Mouse (Mus musculus) hindbrain, embryonic 15.5 days (tissue): Measurements from ENCODE around the gene Tmem198. TPM values are rescaled to one million over a fixed set of nuclear protein-coding genes. Genes with fewer than 3 reads are reported as not detected.

Source experiments
- ATAC-seq: fragments of 200-750 bp; cut with Nextera tagmentation; 2 replicates; pipeline ENCODE4 v1.8.0; 2017; ENCODE audit warnings: low read depth, moderate number of reproducible peaks, moderate TSS enrichment; ENCODE audit not compliant: low FRiP score
- H3K27ac ChIP-seq: fragments of 300-500 bp; sonication (generic); replicated peaks from 2 replicates; pipeline ENCODE4 v1.5.1; 2015; ENCODE audit warnings: mild to moderate bottlenecking, inconsistent platforms
- H3K27me3 ChIP-seq: fragments of 300-500 bp; sonication (generic); 2 replicates; pipeline ENCODE4 v1.6.1; 2015; ENCODE audit warnings: control low read depth, inconsistent platforms
- H3K36me3 ChIP-seq: fragments of 300-500 bp; sonication (generic); 2 replicates; pipeline ENCODE4 v1.6.1; 2015; ENCODE audit warnings: control low read depth, inconsistent platforms
- H3K4me1 ChIP-seq: fragments of 300-500 bp; sonication (generic); replicated peaks from 2 replicates; pipeline ENCODE4 v1.6.1; 2015; ENCODE audit warnings: control low read depth, inconsistent platforms
- H3K4me2 ChIP-seq: fragments of 300-500 bp; sonication (generic); 2 replicates; pipeline ENCODE4 v1.6.1; 2015; ENCODE audit warnings: moderate library complexity, mild to moderate bottlenecking, inconsistent platforms
- H3K4me3 ChIP-seq: fragments of 300-500 bp; sonication (generic); 2 replicates; pipeline ENCODE4 v1.5.1; 2015; ENCODE audit warnings: mild to moderate bottlenecking, inconsistent platforms
- H3K9ac ChIP-seq: fragments of 300-500 bp; sonication (generic); 2 replicates; pipeline ENCODE4 v1.6.1; 2015; ENCODE audit warnings: inconsistent platforms
- H3K9me3 ChIP-seq: fragments of 300-500 bp; sonication (generic); 2 replicates; pipeline ENCODE4 v1.6.1; 2016; ENCODE audit warnings: control low read depth, inconsistent platforms
- WGBS: fragments of 180-500 bp; shearing (Covaris S2); methylation state at CpG from one replicate; pipeline ENCODE4 v1.1.7; 2015; 5-methylcytosine and 5-hydroxymethylcytosine counted together
- polyA plus RNA-seq: library from polyadenylated mRNA; unstranded; fragments of >200 nt; fragmentation: Nextera tagmentation; extraction: Ambion mirVana; gene quantifications from 2 replicates; pipeline ENCODE4 v1.2.1, GENCODE M21; 2015

Tmem198 gene
- polyA plus RNA-seq, 1 experiment from 2014 or later: 49.9 TPM

DNA sequence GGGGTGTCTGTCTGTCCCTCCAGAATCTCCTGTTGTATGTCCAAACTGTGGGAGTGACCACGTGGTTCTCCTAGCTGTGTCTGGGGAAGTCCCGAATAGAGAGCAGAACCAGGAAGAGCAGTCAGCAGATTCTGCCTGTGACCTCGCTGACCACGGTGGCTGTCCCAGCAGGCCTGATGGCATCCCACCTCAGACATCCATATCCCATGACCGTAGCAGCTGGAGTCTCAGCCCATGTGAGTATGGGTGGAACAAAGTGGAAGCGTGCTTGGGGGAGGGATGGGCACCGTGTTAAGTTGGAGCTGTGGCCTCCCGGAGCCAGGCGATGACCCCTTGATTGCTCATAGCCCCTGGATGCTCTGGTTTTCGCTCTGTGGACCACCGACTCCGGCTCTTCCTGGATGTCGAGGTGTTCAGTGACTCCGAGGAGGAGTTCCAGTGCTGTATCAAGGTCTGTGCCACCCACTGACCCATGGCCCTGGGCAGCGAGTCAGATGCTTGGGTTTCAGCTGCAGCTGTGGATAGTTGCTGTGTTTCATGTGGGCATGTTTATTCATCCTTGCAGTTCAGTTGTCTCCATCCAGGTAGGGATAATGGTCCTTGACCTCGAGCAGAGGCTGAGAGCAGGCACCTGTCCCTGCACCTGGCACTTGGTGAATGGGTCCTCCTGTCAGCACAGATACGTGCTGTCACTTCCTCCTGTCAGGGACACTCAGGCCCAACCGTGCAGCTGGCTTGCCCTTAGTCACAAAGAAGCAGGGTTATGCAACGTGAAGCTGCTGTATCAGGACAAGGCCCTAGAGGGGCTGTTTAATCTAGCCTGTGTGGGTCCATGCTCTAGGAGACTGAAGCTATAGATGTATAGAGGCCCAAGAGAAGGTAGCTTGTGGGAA is 53.2 kb downstream of the Tmem198 start:
- Histone ChIP-seq H3K4me3 (no peak overlapping the region), H3K9me3 (no peaks in the 10 kb centered on the region), H3K36me3 (peaks cover 52% of the 10 kb centered on the region), H3K27me3 (no peaks in the 10 kb centered on the region), H3K4me1 (no peaks in the 10 kb centered on the region), H3K9ac (no peak overlapping the region), H3K4me2 (no peak overlapping the region), H3K27ac (no peak overlapping the region)
- WGBS: 92% methylated on average over 19 of the region's 19 CpGs
- ATAC-seq: no peak

DNA sequence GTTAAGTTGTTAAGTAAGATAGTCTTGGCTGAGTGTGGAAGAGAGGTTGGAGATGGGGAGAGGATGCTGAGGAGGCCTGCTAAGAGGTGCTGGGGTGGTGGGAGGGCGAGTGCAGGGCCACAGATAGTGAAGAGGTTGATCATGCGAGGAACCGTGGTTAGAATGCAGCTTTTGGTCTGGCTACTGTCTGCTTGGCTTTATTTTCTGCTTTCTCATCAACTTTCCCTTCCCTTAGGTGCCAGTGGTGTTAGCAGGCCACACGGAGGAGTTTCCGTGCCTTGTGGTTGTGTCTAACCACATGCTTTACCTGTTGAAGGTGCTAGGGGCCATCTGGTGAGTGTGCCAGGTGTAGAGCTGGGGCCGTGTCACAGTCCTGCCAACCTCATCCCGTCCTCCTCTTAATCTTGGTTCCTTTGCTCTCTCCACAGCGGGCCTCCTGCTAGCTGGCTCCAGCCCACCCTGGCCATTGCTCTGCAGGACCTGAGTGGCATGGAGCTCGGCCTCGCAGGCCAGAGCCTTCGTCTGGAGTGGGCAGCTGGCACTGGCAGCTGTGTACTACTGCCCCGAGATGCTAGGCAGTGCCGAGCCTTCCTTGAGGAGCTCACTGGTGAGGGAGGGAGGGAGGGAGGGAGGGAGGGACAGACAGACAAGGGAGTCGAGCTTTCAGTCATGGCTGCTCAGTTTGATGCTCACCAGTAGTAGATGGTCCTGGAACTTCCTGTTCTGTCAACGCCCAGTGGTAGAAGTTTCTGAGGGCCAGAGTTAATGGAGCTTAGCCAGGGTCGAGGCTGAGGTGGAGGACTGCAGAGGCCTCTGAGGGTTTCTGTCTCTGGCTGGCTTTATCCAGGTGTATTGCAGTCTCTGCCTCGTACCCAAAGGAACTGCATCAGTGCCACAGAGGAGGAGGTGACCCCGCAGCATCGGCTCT is 54.3 kb downstream of the Tmem198 start:
- no peaks in the 10 kb centered on the region for H3K27me3 ChIP-seq
- no peak overlapping the region for H3K4me2 ChIP-seq
- WGBS: 90% methylated on average over 19 of the region's 19 CpGs
- ATAC-seq: no peak
- no peak overlapping the region for H3K9ac ChIP-seq
- H3K4me3 ChIP-seq: no peak overlapping the region
- H3K36me3 ChIP-seq: peaks cover 41% of the 10 kb centered on the region
- no peaks in the 10 kb centered on the region for H3K9me3 ChIP-seq
- H3K4me1 ChIP-seq: no peaks in the 10 kb centered on the region
- no peak overlapping the region for H3K27ac ChIP-seq

Other genes with a start within 250 kb of the Tmem198 start
- gene A630095N17Rik, start 247.4 kb upstream of the Tmem198 start, polyA plus RNA-seq: not detected in 2 replicates
- gene Dnajb2, start 243.1 kb upstream of the Tmem198 start, polyA plus RNA-seq: 72.5 and 85.0 TPM in 2 replicates
- 30.4 and 33.5 TPM in 2 replicates for gene Ptprn, start 215.0 kb upstream of the Tmem198 start, polyA plus RNA-seq
- 203 and 214 TPM in 2 replicates for gene Resp18, start 201.1 kb upstream of the Tmem198 start, polyA plus RNA-seq
- 140 and 145 TPM in 2 replicates for gene Dnpep, start 161.5 kb upstream of the Tmem198 start, polyA plus RNA-seq
- gene Des, start 119.2 kb upstream of the Tmem198 start, polyA plus RNA-seq: 1.1 and 1.7 TPM in 2 replicates
- 22.4 and 25.0 TPM in 2 replicates for gene Speg, start 104.2 kb upstream of the Tmem198 start, polyA plus RNA-seq
- gene Gmppa, start 43.6 kb upstream of the Tmem198 start, polyA plus RNA-seq: 73.8 and 79.0 TPM in 2 replicates
- 21.2 and 22.8 TPM in 2 replicates for gene Asic4, start 29.1 kb upstream of the Tmem198 start, polyA plus RNA-seq
- 46.1 and 53.4 TPM in 2 replicates for gene Chpf, start 225 bp upstream of the Tmem198 start, polyA plus RNA-seq
- gene Obsl1, start 26.9 kb downstream of the Tmem198 start, polyA plus RNA-seq: 28.1 and 34.9 TPM in 2 replicates
- gene Inha, start 27.5 kb downstream of the Tmem198 start, polyA plus RNA-seq: 17.4 and 22.4 TPM in 2 replicates
- 20.1 and 21.0 TPM in 2 replicates for gene Stk11ip, start 42.0 kb downstream of the Tmem198 start, polyA plus RNA-seq
- gene Slc4a3, start 66.7 kb downstream of the Tmem198 start, polyA plus RNA-seq: 72.4 and 77.2 TPM in 2 replicates